Mouse (Mus musculus): ENCODE measurements around the gene Gm20696. TPM values are rescaled to one million over a fixed set of nuclear protein-coding genes. Genes with fewer than 3 reads are reported as not detected.

Gm20696 gene
- polyA plus RNA-seq, 1 experiment = 1.8 TPM

GRCm38 (mm10) chr6:99310171-99310500 lies 356.5 kb downstream of the Gm20696 start:
- TF ChIP-seq CTCF (IDR thresholded peaks at IDR 0.05; ENCODE audit: borderline replicate concordance, extremely low read depth, insufficient read depth, insufficient read length) (no peak), POLR2A (IDR thresholded peaks at IDR 0.05; ENCODE audit: borderline replicate concordance, extremely low read depth, insufficient read depth, insufficient read length, poor library complexity, severe bottlenecking) (no peak)
- DNase-seq (ENCODE audit: low read depth) = peak; percentile 21

- no peak for DNase-seq (ENCODE audit: low read depth)
- TF ChIP-seq POLR2A (IDR thresholded peaks at IDR 0.05; ENCODE audit: borderline replicate concordance, extremely low read depth, insufficient read depth, insufficient read length, poor library complexity, severe bottlenecking) = no peak
Measured at GRCm38 (mm10) chr6:99309466-99310170, 357.0 kb downstream of the Gm20696 start.

GRCm38 (mm10) chr6:99305751-99306150 lies 360.8 kb downstream of the Gm20696 start:
- no peak for DNase-seq (ENCODE audit: low read depth)
- TF ChIP-seq POLR2A (IDR thresholded peaks at IDR 0.05; ENCODE audit: borderline replicate concordance, extremely low read depth, insufficient read depth, insufficient read length, poor library complexity, severe bottlenecking) = no peak

- DNase-seq (ENCODE audit: low read depth) = no peak
- TF ChIP-seq POLR2A (IDR thresholded peaks at IDR 0.05; ENCODE audit: borderline replicate concordance, extremely low read depth, insufficient read depth, insufficient read length, poor library complexity, severe bottlenecking) = no peak
- no peak for TF ChIP-seq CTCF (IDR thresholded peaks at IDR 0.05; ENCODE audit: borderline replicate concordance, extremely low read depth, insufficient read depth, insufficient read length)
Measured at GRCm38 (mm10) chr6:99305236-99305635, 361.4 kb downstream of the Gm20696 start.

- TF ChIP-seq POLR2A (IDR thresholded peaks at IDR 0.05; ENCODE audit: borderline replicate concordance, extremely low read depth, insufficient read depth, insufficient read length, poor library complexity, severe bottlenecking) = no peak
Measured at GRCm38 (mm10) chr6:99302662-99303435, 363.7 kb downstream of the Gm20696 start.

GRCm38 (mm10) chr6:99301923-99302322 lies 364.7 kb downstream of the Gm20696 start:
- TF ChIP-seq CTCF (IDR thresholded peaks at IDR 0.05; ENCODE audit: borderline replicate concordance, extremely low read depth, insufficient read depth, insufficient read length) = no peak
- no peak for TF ChIP-seq POLR2A (IDR thresholded peaks at IDR 0.05; ENCODE audit: borderline replicate concordance, extremely low read depth, insufficient read depth, insufficient read length, poor library complexity, severe bottlenecking)
- DNase-seq (ENCODE audit: low read depth) = no peak

More at GRCm38 (mm10) chr6:99302662-99303435, 363.7 kb downstream of the Gm20696 start:
- no peak for DNase-seq (ENCODE audit: low read depth)

- no peak for TF ChIP-seq CTCF (IDR thresholded peaks at IDR 0.05; ENCODE audit: borderline replicate concordance, extremely low read depth, insufficient read depth, insufficient read length)
- no peak for TF ChIP-seq POLR2A (IDR thresholded peaks at IDR 0.05; ENCODE audit: borderline replicate concordance, extremely low read depth, insufficient read depth, insufficient read length, poor library complexity, severe bottlenecking)
- DNase-seq (ENCODE audit: low read depth) = no peak
Measured at GRCm38 (mm10) chr6:99300235-99300634, 366.4 kb downstream of the Gm20696 start.

- no peak for TF ChIP-seq CTCF (IDR thresholded peaks at IDR 0.05; ENCODE audit: borderline replicate concordance, extremely low read depth, insufficient read depth, insufficient read length)
- TF ChIP-seq POLR2A (IDR thresholded peaks at IDR 0.05; ENCODE audit: borderline replicate concordance, extremely low read depth, insufficient read depth, insufficient read length, poor library complexity, severe bottlenecking) = no peak
- DNase-seq (ENCODE audit: low read depth) = no peak
Measured at GRCm38 (mm10) chr6:99299196-99299595, 367.4 kb downstream of the Gm20696 start.

GRCm38 (mm10) chr6:99297535-99297934 lies 369.1 kb downstream of the Gm20696 start:
- no peak for DNase-seq (ENCODE audit: low read depth)
- TF ChIP-seq CTCF (IDR thresholded peaks at IDR 0.05; ENCODE audit: borderline replicate concordance, extremely low read depth, insufficient read depth, insufficient read length) (no peak), POLR2A (IDR thresholded peaks at IDR 0.05; ENCODE audit: borderline replicate concordance, extremely low read depth, insufficient read depth, insufficient read length, poor library complexity, severe bottlenecking) (no peak)

GRCm38 (mm10) chr6:99295495-99295894 lies 371.1 kb downstream of the Gm20696 start:
- no peak for DNase-seq (ENCODE audit: low read depth)
- no peak for TF ChIP-seq POLR2A (IDR thresholded peaks at IDR 0.05; ENCODE audit: borderline replicate concordance, extremely low read depth, insufficient read depth, insufficient read length, poor library complexity, severe bottlenecking)
- TF ChIP-seq CTCF (IDR thresholded peaks at IDR 0.05; ENCODE audit: borderline replicate concordance, extremely low read depth, insufficient read depth, insufficient read length) = no peak

- TF ChIP-seq POLR2A (IDR thresholded peaks at IDR 0.05; ENCODE audit: borderline replicate concordance, extremely low read depth, insufficient read depth, insufficient read length, poor library complexity, severe bottlenecking) (no peak), CTCF (IDR thresholded peaks at IDR 0.05; ENCODE audit: borderline replicate concordance, extremely low read depth, insufficient read depth, insufficient read length) (no peak)
- peak; percentile 53 for DNase-seq (ENCODE audit: low read depth)
Measured at GRCm38 (mm10) chr6:99289220-99289619, 377.4 kb downstream of the Gm20696 start.

- no peak for TF ChIP-seq CTCF (IDR thresholded peaks at IDR 0.05; ENCODE audit: borderline replicate concordance, extremely low read depth, insufficient read depth, insufficient read length)
- no peak for TF ChIP-seq POLR2A (IDR thresholded peaks at IDR 0.05; ENCODE audit: borderline replicate concordance, extremely low read depth, insufficient read depth, insufficient read length, poor library complexity, severe bottlenecking)
Measured at GRCm38 (mm10) chr6:99285026-99285425, 381.6 kb downstream of the Gm20696 start.

More at GRCm38 (mm10) chr6:99285026-99285425, 381.6 kb downstream of the Gm20696 start:
- no peak for DNase-seq (ENCODE audit: low read depth)

Data from brain, embryonic 14.5 days (tissue).